Mouse (Mus musculus) kidney, adult 2 months (tissue): ENCODE data around the gene Ctsw. TPM values are rescaled to one million over a fixed set of nuclear protein-coding genes. Genes with fewer than 3 reads are reported as not detected.
A peak's percentile ranks its signal among the peaks of the same experiment; 100 is the strongest.

Source experiments
- DNase-seq: peaks from one replicate; pipeline ENCODE4 v3.0.0; 2021
- H3K27ac ChIP-seq: fragments of 200-500 bp; 2 replicates; pipeline ENCODE4 v1.5.1; 2012; ENCODE audit warnings: low read depth, low read length, control low read depth, inconsistent platforms; ENCODE audit not compliant: insufficient read depth
- H3K27me3 ChIP-seq: fragments of 200-500 bp; replicated peaks from 2 replicates; pipeline ENCODE4 v1.6.1; 2012; ENCODE audit warnings: mild to moderate bottlenecking, moderate library complexity, low read length, inconsistent platforms; ENCODE audit not compliant: control insufficient read depth, insufficient read depth
- H3K36me3 ChIP-seq: fragments of 200-500 bp; 2 replicates; pipeline ENCODE4 v1.6.1; 2012; ENCODE audit warnings: mild to moderate bottlenecking, moderate library complexity, low read length, inconsistent platforms; ENCODE audit not compliant: control insufficient read depth, insufficient read depth
- H3K4me1 ChIP-seq: fragments of 200-500 bp; 2 replicates; pipeline ENCODE4 v1.6.1; 2011; ENCODE audit warnings: low read length; ENCODE audit not compliant: control insufficient read depth, insufficient read depth
- H3K4me3 ChIP-seq: fragments of 200-500 bp; 2 replicates; pipeline ENCODE4 v1.5.1; 2011; ENCODE audit warnings: mild to moderate bottlenecking, low read depth, low read length, control low read depth; ENCODE audit not compliant: insufficient read depth
- CTCF ChIP-seq: fragments of 200-500 bp; conservative IDR thresholded peaks from 2 replicates; pipeline ENCODE4 v1.5.1; 2011; ENCODE audit warnings: low read depth, mild to moderate bottlenecking, control low read depth, low read length, moderate library complexity, mixed read lengths; ENCODE audit not compliant: insufficient read depth, insufficient read length
- POLR2A ChIP-seq: fragments of 200-500 bp; IDR thresholded peaks from one replicate; pipeline ENCODE4 v1.6.1; 2011; ENCODE audit warnings: low read depth, low read length, control low read depth
- WGBS: fragments of 180-500 bp; shearing (Covaris S2); methylation state at CpG from one replicate; pipeline ENCODE4 v1.1.7; 2018; 5-methylcytosine and 5-hydroxymethylcytosine counted together
- polyA plus RNA-seq: library from polyadenylated mRNA; depleted of rRNA; stranded (reverse); fragments of >200 nt; gene quantifications from 2 replicates; pipeline ENCODE4 v1.2.3, GENCODE M21; 2012

The Ctsw gene
- polyA plus RNA-seq, 1 experiment: 4.7 TPM

DNA sequence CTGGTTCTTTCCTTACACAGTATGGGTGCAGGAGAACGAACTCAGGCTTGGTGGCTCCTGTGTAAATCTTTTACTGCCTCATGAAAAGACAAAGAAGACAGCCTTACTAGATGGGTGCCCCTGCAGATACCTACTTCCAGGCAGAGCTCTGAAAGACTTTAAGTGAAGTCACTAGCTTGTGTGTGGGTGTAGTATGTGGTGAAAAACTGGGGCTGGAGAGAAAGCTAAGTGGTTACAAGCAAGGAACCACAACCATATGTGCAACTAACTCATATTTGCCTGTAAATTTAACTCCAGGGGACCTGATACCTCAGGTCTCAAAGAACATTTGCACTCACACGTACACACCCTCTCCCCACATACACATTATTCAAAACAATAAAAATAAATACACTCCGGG is 8.4 kb downstream of the Ctsw start:
- DNase-seq: no peak
- Histone ChIP-seq H3K4me1 (peaks cover 2% of the 10 kb centered on the region; the same call in 1 of the 2 replicates), H3K27me3 (no peaks in the 10 kb centered on the region), H3K4me3 (no peak overlapping the region), H3K27ac (no peak overlapping the region), H3K36me3 (0 out of 2 replicates have a peak, but pooled peaks cover 1% of the 10 kb centered on the region)
- TF ChIP-seq POLR2A (no peak), CTCF (no peak)
- 27% methylated on average over 3 of the region's 3 CpGs for WGBS

DNA sequence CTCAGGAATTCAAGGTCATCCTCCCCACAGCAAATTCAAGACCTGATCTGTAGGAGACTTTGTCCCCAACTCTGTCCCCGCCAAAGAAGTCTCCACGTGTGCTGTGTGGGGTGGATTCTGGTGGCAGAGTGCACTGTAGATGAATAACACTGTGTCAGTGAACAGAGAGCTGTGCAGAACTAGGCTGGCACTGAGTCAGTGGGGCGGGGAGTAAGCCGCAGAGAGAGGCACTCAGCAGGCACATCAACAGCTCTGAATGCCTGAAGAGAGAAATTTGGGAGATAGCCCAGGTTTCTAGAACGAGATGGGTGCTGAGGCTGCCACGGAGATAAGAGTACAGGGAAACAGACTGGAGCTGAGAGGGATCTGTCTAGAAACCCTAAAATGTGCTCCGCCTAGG is 9.3 kb downstream of the Ctsw start:
- WGBS: 72% methylated on average over 7 of the region's 7 CpGs
- Histone ChIP-seq H3K27ac (no peak overlapping the region), H3K4me1 (peaks cover 2% of the 10 kb centered on the region; the same call in 1 of the 2 replicates), H3K27me3 (no peaks in the 10 kb centered on the region), H3K4me3 (no peak overlapping the region), H3K36me3 (0 out of 2 replicates have a peak, but pooled peaks cover 1% of the 10 kb centered on the region)
- no peak for TF ChIP-seq CTCF
- TF ChIP-seq POLR2A: no peak
- peak; percentile 63 for DNase-seq

DNA sequence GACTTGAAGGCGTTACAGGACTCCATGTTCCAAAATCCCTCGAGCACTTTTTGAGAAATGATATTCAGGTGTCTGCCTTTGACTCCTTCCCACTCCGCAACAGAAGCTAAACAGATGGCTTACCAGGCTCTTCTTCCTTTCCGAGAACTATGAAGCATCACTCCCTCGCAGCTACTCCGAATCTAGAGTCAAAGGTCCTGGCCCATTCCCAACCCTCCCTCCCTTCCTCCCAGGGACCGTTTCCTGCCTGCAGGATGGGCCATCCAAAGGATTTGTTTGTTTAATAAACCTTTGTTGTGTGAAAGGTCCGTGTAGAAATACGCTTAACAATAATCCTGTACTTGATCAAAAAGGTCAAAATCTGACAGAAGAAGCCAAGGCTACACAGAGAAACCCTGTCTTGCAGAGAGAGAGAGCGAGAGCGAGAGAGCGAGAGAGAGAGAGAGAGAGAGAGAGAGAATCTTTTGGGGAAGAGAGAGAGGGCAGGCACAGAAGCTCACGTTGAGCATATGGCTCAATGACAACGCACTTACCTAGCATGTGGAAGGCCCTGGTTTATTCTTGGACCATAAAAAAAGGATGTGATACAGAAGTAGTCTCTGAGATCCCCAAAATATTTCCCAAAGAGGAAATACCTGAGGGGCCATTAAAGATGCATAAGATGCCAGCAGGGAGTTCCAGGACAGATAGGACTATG is 10.4 kb downstream of the Ctsw start, which contains the start of gene Ccdc85b:
Gene Ccdc85b (minus strand): TSS at position 149 of the 697 bp plus-strand sequence.
- WGBS: 8% methylated on average over 14 of the region's 14 CpGs
- H3K4me3 ChIP-seq: peak within 1 kb of the TSS; percentile 61
- no peak for TF ChIP-seq POLR2A
- TF ChIP-seq CTCF: no peak
- H3K4me1 ChIP-seq: peaks cover 2% of the 10 kb centered on the region; the same call in 1 of the 2 replicates
- H3K27me3 ChIP-seq: no peaks in the 10 kb centered on the region
- 0 out of 2 replicates have a peak, but pooled peaks cover 1% of the 10 kb centered on the region for H3K36me3 ChIP-seq
- H3K27ac ChIP-seq: peak within 1 kb of the TSS; percentile 84
- no peak for DNase-seq

DNA sequence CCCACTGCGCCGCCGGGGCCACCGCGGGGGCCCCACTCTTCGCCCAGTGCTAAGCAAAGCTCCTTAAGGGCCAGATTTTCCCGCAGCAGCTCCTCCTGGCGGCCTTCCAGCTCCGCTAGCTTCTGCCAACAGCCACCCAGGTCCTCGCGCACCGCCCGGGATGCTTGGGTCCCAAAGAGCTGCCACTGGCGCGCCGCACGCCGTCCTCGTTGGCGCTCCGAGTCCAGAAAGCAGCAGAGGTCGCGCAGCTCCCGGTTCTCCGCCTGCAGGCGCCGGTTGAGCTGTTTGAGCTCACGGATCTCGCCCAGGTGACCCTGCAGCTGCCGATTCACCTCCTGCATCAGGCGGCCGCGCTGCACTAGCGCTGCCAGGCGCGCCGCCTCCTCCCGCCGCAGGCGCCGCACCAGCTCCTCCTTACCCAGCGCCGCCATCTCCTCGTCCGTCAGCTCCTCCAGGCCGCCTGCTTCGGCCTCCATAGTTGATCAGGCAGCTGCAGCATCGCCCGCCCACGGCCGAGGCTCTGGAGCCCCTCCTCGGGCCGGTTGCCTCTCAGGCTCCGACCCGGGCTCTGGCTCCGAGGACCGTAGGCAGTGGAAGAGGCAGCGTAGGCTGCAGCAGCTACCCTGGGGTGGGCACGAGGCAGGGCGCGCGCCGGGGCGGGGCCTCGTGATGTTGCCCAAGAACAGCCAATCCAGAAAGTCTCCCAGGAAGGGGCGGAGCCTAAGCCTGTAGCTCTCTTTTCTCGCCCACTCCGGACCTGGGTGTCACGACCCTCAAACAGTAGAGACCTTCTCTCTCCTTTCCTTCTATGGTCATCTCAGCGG is 11.2 kb downstream of the Ctsw start:
- Histone ChIP-seq H3K4me1 (peaks cover 2% of the 10 kb centered on the region; the same call in 1 of the 2 replicates), H3K27ac (peak overlapping the region; percentile 84), H3K36me3 (0 out of 2 replicates have a peak, but pooled peaks cover 1% of the 10 kb centered on the region), H3K4me3 (peak overlapping the region; percentile 61), H3K27me3 (no peaks in the 10 kb centered on the region)
- WGBS: under 1% methylated on average over 70 of the region's 70 CpGs
- DNase-seq: peak; percentile 98
- TF ChIP-seq POLR2A: peak; percentile 90
- no peak for TF ChIP-seq CTCF

DNA sequence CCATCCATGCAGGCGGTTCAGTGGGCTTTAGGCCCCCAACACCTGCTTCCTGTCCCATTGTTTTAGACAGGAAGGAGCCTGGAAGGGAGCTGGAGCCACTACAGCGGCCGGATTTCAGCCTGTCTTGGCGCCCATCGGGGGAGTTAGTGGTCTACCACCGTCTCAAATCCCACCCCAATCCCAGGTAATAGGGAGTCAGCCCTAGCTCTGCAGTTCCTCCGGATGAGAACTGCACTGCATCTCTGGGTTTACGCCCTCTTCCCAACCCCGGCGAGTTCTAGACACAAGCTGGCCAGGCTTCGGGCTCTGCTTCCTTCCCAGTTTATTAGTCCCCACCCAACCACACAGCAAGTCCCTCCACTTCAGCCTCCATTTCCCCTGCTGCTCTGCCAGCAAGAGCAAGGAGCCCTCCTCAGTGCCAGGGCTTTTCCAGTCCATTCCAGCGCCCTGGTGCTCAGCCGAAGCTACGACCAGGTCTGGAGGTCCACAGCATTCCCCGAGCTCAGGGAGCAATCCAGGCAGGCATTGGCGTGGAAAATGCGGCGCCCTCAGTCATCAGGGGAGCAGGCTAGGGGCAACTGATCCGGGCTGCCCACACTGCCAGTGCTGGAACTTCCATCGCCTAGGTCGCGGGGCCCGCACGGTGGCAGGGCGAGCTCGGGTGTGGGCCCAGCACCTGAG is 11.9 kb downstream of the Ctsw start:
- Histone ChIP-seq H3K4me1 (peaks cover 2% of the 10 kb centered on the region; the same call in 1 of the 2 replicates), H3K27me3 (no peaks in the 10 kb centered on the region), H3K27ac (peak overlapping the region; percentile 84), H3K4me3 (peak overlapping the region; percentile 61), H3K36me3 (0 out of 2 replicates have a peak, but pooled peaks cover 1% of the 10 kb centered on the region)
- WGBS: 7% methylated on average over 26 of the region's 26 CpGs
- TF ChIP-seq CTCF (no peak), POLR2A (no peak)
- peak; percentile 65 for DNase-seq

DNA sequence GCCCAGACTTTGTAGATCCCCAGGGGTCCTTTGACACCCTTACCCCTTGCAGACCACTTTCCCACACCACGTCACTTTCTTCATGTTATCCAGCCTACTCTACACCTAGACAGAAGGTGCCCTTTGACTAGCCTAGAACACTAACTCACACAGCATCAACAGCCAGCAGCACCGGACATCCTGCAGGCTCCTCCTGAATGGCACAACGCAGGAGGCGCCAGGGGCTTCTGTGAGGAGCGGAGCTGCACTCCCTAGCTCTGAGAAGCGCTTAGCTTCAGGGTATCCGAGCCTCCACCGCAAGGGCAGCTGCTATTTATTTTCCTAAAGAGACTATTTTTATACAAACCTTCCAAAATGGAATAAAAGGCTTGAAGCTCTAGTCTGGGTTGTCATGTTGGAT is 12.7 kb downstream of the Ctsw start:
- no peak for TF ChIP-seq CTCF
- no peak for TF ChIP-seq POLR2A
- DNase-seq: no peak
- Histone ChIP-seq H3K27me3 (no peaks in the 10 kb centered on the region), H3K27ac (peak overlapping the region; percentile 37), H3K4me3 (peak overlapping the region; percentile 47), H3K36me3 (0 out of 2 replicates have a peak, but pooled peaks cover 1% of the 10 kb centered on the region), H3K4me1 (no peaks in the 10 kb centered on the region; the same call in 1 of the 2 replicates)
- WGBS: 67% methylated on average over 8 of the region's 8 CpGs
